Mouse (Mus musculus): ENCODE measurements around the gene Rab12.
"Not testable (repeated sequence)": the region's sequence is repeated elsewhere in the genome, so short reads cannot be mapped to it uniquely, and the experiment has no call there.

DNA sequence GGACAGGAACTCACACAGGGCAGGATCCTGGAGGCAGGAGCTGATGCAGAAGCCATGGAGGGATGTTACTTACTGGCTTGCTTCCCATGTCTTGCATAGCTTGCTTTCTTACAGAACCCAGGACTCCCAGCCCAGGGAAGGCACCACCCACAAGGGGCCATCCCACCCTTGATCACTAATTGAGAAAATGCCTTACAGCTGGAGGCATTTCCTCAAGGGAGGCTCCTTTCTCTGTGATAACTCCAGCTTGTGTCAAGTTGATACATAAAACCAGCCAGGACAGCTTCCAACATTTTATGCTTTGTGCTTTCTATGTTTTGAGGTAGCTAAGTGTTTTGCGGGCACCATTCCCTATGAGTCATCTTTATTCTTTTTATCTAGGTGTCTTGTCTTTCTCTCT, 3.1 kb upstream of the Rab12 start:
- not testable (repeated sequence) for TF ChIP-seq CTCF (IDR thresholded peaks at IDR 0.05; ENCODE audit: low read depth, low read length); GATA1 (IDR thresholded peaks at IDR 0.05; ENCODE audit: borderline replicate concordance, low read length); TAL1 (conservative IDR thresholded peaks at IDR 0.05; ENCODE audit: low read depth, low read length); GATA2 (IDR thresholded peaks at IDR 0.05; ENCODE audit: borderline replicate concordance, low read depth, low read length)

All from G1E (cell line).